Mouse (Mus musculus) C2C12 (cell line): Measurements from ENCODE around the gene Slc24a4. TPM values are rescaled to one million over a fixed set of nuclear protein-coding genes. Genes with fewer than 3 reads are reported as not detected.
"Not testable (repeated sequence)": the region's sequence is repeated elsewhere in the genome, so short reads cannot be mapped to it uniquely, and the experiment has no call there.

ENCODE experiments used
- H3K27me3 ChIP-seq: one replicate; pipeline ENCODE4 v1.6.1; 2011; ENCODE audit not compliant: control insufficient read depth, insufficient read depth, insufficient read length
- H3K36me3 ChIP-seq: one replicate; pipeline ENCODE4 v1.6.1; 2011; ENCODE audit not compliant: control insufficient read depth, insufficient read depth
- H3K4me3 ChIP-seq: one replicate; pipeline ENCODE4 v1.5.1; 2011; ENCODE audit warnings: mild to moderate bottlenecking, control low read depth; ENCODE audit not compliant: poor library complexity, insufficient read depth, severe bottlenecking
- H3K79me2 ChIP-seq: one replicate; pipeline ENCODE4 v1.6.1; 2011; ENCODE audit not compliant: control insufficient read depth, insufficient read depth
- H3K79me3 ChIP-seq: one replicate; pipeline ENCODE4 v1.6.1; 2011; ENCODE audit warnings: low read depth, control low read depth
- H3ac ChIP-seq: one replicate; pipeline ENCODE3; 2011; ENCODE audit warnings: low read depth; ENCODE audit not compliant: control insufficient read depth, insufficient read length
- CEBPB ChIP-seq: IDR thresholded peaks from one replicate; pipeline ENCODE4 v1.6.1; 2011; ENCODE audit warnings: low read depth, mild to moderate bottlenecking, control low read depth, moderate library complexity
- CTCF ChIP-seq: IDR thresholded peaks from one replicate; pipeline ENCODE4 v1.5.1; 2011; ENCODE audit not compliant: control insufficient read depth, insufficient read depth, insufficient read length
- FOSL1 ChIP-seq: IDR thresholded peaks from one replicate; pipeline ENCODE4 v1.8.0; 2011; ENCODE audit warnings: mild to moderate bottlenecking, low read length; ENCODE audit not compliant: poor library complexity, insufficient read depth, severe bottlenecking
- MAX ChIP-seq: IDR thresholded peaks from one replicate; pipeline ENCODE4 v1.6.1; 2011; ENCODE audit warnings: mild to moderate bottlenecking, control low read depth
- MYOD1 ChIP-seq: IDR thresholded peaks from one replicate; pipeline ENCODE4 v1.6.1; 2011; ENCODE audit warnings: low read depth; ENCODE audit not compliant: control insufficient read depth, insufficient read length
- MYOG ChIP-seq: IDR thresholded peaks from one replicate; pipeline ENCODE4 v1.6.1; 2011; ENCODE audit not compliant: control insufficient read depth, insufficient read length; ENCODE audit errors: extremely low read depth
- USF1 ChIP-seq: IDR thresholded peaks from one replicate; pipeline ENCODE4 v1.6.1; 2011; ENCODE audit warnings: low read depth, mild to moderate bottlenecking, control low read depth, moderate library complexity
- polyA plus RNA-seq: library from polyadenylated mRNA; unstranded; fragments of >200 nt; fragmentation: generic; extraction: Trizol; gene quantifications from one replicate; pipeline ENCODE4 v1.2.1, GENCODE M21; 2012; ENCODE audit warnings: missing spikeins

Slc24a4 gene
- polyA plus RNA-seq, 1 experiment = not detected

- Histone ChIP-seq H3K27me3 (no peaks in the 10 kb centered on the region), H3ac (no peak overlapping the region), H3K79me3 (no peaks in the 10 kb centered on the region), H3K79me2 (no peaks in the 10 kb centered on the region), H3K4me3 (no peak overlapping the region), H3K36me3 (no peaks in the 10 kb centered on the region)
- no peak for TF ChIP-seq MYOG
- no peak for TF ChIP-seq FOSL1
- TF ChIP-seq CEBPB = no peak
- TF ChIP-seq MAX = no peak
- TF ChIP-seq MYOD1 = no peak
- no peak for TF ChIP-seq CTCF
- no peak for TF ChIP-seq USF1
These were observed 140.6 kb downstream of the Slc24a4 start for GRCm38 (mm10) chr12:102269144-102269543.

- no peaks in the 10 kb centered on the region for H3K27me3 ChIP-seq
- H3K4me3 ChIP-seq = no peak overlapping the region
- no peak for TF ChIP-seq CTCF
- no peak for TF ChIP-seq MYOG
- no peak for TF ChIP-seq USF1
- no peak for TF ChIP-seq MAX
- no peak for TF ChIP-seq CEBPB
- TF ChIP-seq FOSL1 = no peak
- no peak for TF ChIP-seq MYOD1
- H3K36me3 ChIP-seq = no peaks in the 10 kb centered on the region
- H3ac ChIP-seq = no peak overlapping the region
- H3K79me2 ChIP-seq = no peaks in the 10 kb centered on the region
- H3K79me3 ChIP-seq = no peaks in the 10 kb centered on the region
These were observed 142.4 kb downstream of the Slc24a4 start for GRCm38 (mm10) chr12:102270776-102271405.

- TF ChIP-seq MAX (no peak), CEBPB (no peak), MYOG (no peak), CTCF (no peak), MYOD1 (no peak), USF1 (no peak), FOSL1 (no peak)
- H3K36me3 ChIP-seq = no peaks in the 10 kb centered on the region
- no peak overlapping the region for H3ac ChIP-seq
- no peaks in the 10 kb centered on the region for H3K79me3 ChIP-seq
- H3K4me3 ChIP-seq = no peak overlapping the region
- H3K79me2 ChIP-seq = no peaks in the 10 kb centered on the region
- no peaks in the 10 kb centered on the region for H3K27me3 ChIP-seq
These were observed 142.9 kb downstream of the Slc24a4 start for GRCm38 (mm10) chr12:102271447-102271846.

- H3K27me3 ChIP-seq = no peaks in the 10 kb centered on the region
- H3K79me3 ChIP-seq = no peaks in the 10 kb centered on the region
- no peak overlapping the region for H3ac ChIP-seq
- TF ChIP-seq MAX (no peak), CEBPB (no peak), MYOD1 (no peak), MYOG (no peak), USF1 (no peak), FOSL1 (no peak), CTCF (no peak)
- no peak overlapping the region for H3K4me3 ChIP-seq
- no peaks in the 10 kb centered on the region for H3K79me2 ChIP-seq
- H3K36me3 ChIP-seq = no peaks in the 10 kb centered on the region
These were observed 147.4 kb downstream of the Slc24a4 start for GRCm38 (mm10) chr12:102275833-102276443.

GRCm38 (mm10) chr12:102280290-102280689 lies 151.8 kb downstream of the Slc24a4 start:
- H3K79me3 ChIP-seq, H3K27me3 ChIP-seq, H3ac ChIP-seq, H3K4me3 ChIP-seq, H3K36me3 ChIP-seq: not testable (repeated sequence)
- peaks cover 17% of the 10 kb centered on the region for H3K79me2 ChIP-seq

- no peaks in the 10 kb centered on the region for H3K27me3 ChIP-seq
- no peak overlapping the region for H3ac ChIP-seq
- no peaks in the 10 kb centered on the region for H3K36me3 ChIP-seq
- H3K79me3 ChIP-seq = peaks cover 5% of the 10 kb centered on the region
- TF ChIP-seq CEBPB (peak; percentile 88), MYOD1 (no peak), USF1 (peak; percentile 73)
- peaks cover 24% of the 10 kb centered on the region for H3K79me2 ChIP-seq
- no peak overlapping the region for H3K4me3 ChIP-seq
These were observed 152.5 kb downstream of the Slc24a4 start for GRCm38 (mm10) chr12:102280867-102281503.
